Comparison of ENCODE assay signal across 8 mouse cellular contexts in the genomic region with DNA sequence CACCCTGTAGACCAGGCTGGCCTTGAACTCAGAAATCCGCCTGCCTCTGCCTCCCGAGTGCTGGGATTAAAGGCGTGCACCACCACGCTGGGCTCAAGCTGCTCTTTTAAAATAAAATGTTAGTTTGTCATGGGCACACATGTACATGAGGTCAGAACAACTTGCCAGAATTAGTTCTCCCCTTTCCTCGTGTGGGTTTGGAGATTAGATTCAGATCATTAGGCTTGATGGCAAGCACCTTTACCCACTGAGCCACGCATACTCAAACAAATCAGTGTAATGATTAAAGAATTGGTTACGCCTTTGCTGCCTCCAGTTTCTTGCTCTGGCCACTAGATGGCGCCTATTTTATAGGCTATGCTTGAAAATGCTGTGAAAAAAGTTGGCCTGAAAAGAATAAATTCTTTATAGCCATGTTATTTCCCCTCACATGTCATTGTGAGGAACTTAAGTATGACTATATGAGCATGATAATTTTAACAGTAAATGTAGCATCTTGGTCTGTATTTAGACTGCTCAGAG. TPM values are rescaled to one million over a fixed set of nuclear protein-coding genes. Genes with fewer than 3 reads are reported as not detected.
DNase-seq lines count a peak whose midpoint lies in the region; ATAC-seq lines count a peak whose summit lies in the region.

No protein-coding gene starts in this region.

- ATAC-seq in hindbrain, embryonic 13.5 days (ENCODE audit: low FRiP score), result no peak
- 0 out of 2 replicates have a peak, but pooled peaks have one; percentile 47 for ATAC-seq in monocyte, adult 5-6 weeks (replicated peaks; ENCODE audit: insufficient number of reproducible peaks, low FRiP score, low TSS enrichment, poor library complexity, severe bottlenecking)

- H3K27me3 ChIP-seq in hindbrain, embryonic 10.5 days (ENCODE audit: insufficient read depth, poor library complexity, severe bottlenecking), result no peaks in the 10 kb centered on the region
- H3K27me3 ChIP-seq in hindbrain, embryonic 13.5 days, result no peaks in the 10 kb centered on the region

- peak; percentile 11 for DNase-seq in hindbrain, embryonic 10.5 days (ENCODE audit: low spot score)
- peak; percentile 29 for DNase-seq in urinary bladder, postnatal 25 days (ENCODE audit: low spot score)
- no peak for DNase-seq in urinary bladder, postnatal 4 days (ENCODE audit: low spot score in 2 of 2)
- peak; percentile 66 to 75 for DNase-seq in cerebellum, postnatal 10 days
- peak; percentile 34 to 39 for DNase-seq in kidney, adult 8-10 months
- no peak for DNase-seq in c-Kit-positive CD71-positive TER-119-positive erythroid progenitor cells, embryonic 14.5 days (ENCODE audit: low spot score)

- no peaks in the 10 kb centered on the region for H3K9me3 ChIP-seq in hindbrain, embryonic 10.5 days
- no peaks in the 10 kb centered on the region for H3K9me3 ChIP-seq in hindbrain, embryonic 13.5 days

- no peak overlapping the region for H3K9ac ChIP-seq in hindbrain, embryonic 13.5 days

- no peak overlapping the region for H3K4me3 ChIP-seq in hindbrain, embryonic 10.5 days
- H3K4me3 ChIP-seq in hindbrain, embryonic 13.5 days, result no peak overlapping the region

- 60% methylated on average over 8 of the region's 8 CpGs for WGBS in hindbrain, embryonic 10.5 days
- 53% methylated on average over 8 of the region's 8 CpGs for WGBS in hindbrain, embryonic 13.5 days

- peaks cover 3% of the 10 kb centered on the region; the same call in 1 of the 2 replicates for H3K4me1 ChIP-seq in hindbrain, embryonic 10.5 days (replicated peaks)
- H3K4me1 ChIP-seq in hindbrain, embryonic 13.5 days (replicated peaks), result no peaks in the 10 kb centered on the region

- H3K4me2 ChIP-seq in hindbrain, embryonic 13.5 days, result no peak overlapping the region

- H3K36me3 ChIP-seq in hindbrain, embryonic 10.5 days, result peaks cover 54% of the 10 kb centered on the region
- no peaks in the 10 kb centered on the region; the same call in 1 of the 2 replicates for H3K36me3 ChIP-seq in hindbrain, embryonic 13.5 days

- H3K27ac ChIP-seq in hindbrain, embryonic 10.5 days, result no peak overlapping the region
- H3K27ac ChIP-seq in hindbrain, embryonic 13.5 days, result no peak overlapping the region

RNA-seq across cellular contexts. Expression of gene Pdk1, which starts 25.4 kb away (rescaled TPM):
- polyA plus RNA-seq in hindbrain, embryonic 10.5 days (2016; fragmentation: Nextera tagmentation; extraction: Ambion mirVana), result 34.5 and 56.1 TPM in 2 replicates
- 14.9 and 17.1 TPM in 2 replicates for polyA plus RNA-seq in hindbrain, embryonic 13.5 days (2015; fragmentation: Nextera tagmentation; extraction: Ambion mirVana)
- 13.6 to 21.8 TPM (median 21.5 TPM) in 3 replicates for total RNA-seq in monocyte, adult 5-6 weeks (2017)

Comparison
In these comparisons a context has a peak if more than half of its experiments do, and no peak if none do; other contexts are left out.
1. DNase-seq: peak in hindbrain, embryonic 10.5 days (single experiment), urinary bladder, postnatal 25 days (single experiment), cerebellum, postnatal 10 days (2 of 2) and kidney, adult 8-10 months (2 of 2); none in urinary bladder, postnatal 4 days (0 of 2) and c-Kit-positive CD71-positive TER-119-positive erythroid progenitor cells, embryonic 14.5 days (single experiment).